Mouse (Mus musculus) liver, adult (tissue): ENCODE data around the gene Doc2a.

Experiments used
- GATA4 ChIP-seq: IDR thresholded peaks from 2 replicates; pipeline ENCODE4 v1.6.1; 2014; ENCODE audit warnings: mild to moderate bottlenecking, low read length; ENCODE audit not compliant: insufficient replicate concordance

The Doc2a gene

GRCm38 (mm10) chr7:126851192-126851591, 4.0 kb downstream of the Doc2a start:
- TF ChIP-seq GATA4 = no peak

- TF ChIP-seq GATA4 = no peak
Observed at GRCm38 (mm10) chr7:126853454-126853853, 6.2 kb downstream of the Doc2a start.

- TF ChIP-seq GATA4 = no peak
Observed at GRCm38 (mm10) chr7:126855641-126856040, 8.4 kb downstream of the Doc2a start.

GRCm38 (mm10) chr7:126856741-126857420, 9.7 kb downstream of the Doc2a start:
- no peak for TF ChIP-seq GATA4

DNA sequence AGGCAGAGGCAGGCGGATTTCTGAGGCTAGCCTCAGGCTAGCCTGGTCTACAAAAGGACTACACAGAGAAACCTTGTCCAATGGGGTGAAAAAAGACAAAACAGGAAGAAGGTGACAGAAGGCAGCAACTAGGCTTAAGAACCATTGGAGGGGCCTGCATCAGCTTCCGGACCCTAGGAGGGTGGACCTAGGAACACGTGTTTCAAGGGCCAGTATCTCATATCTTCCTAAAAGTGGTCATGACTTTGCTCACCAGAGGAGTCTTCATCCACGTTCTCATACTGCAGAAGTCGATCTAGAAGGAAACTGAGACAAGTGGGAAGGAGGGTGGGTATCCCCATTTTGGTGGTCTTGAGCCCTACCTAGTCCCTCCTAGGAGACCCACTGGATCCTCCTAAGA, 13.8 kb downstream of the Doc2a start:
- TF ChIP-seq GATA4 = no peak

GRCm38 (mm10) chr7:126861429-126862130, 14.4 kb downstream of the Doc2a start, which contains the start of gene Hirip3:
Gene Hirip3 (plus strand): TSS chr7:126861972.
- peak; percentile 50; the same call in 1 of the 2 replicates for TF ChIP-seq GATA4

GRCm38 (mm10) chr7:126862147-126862784, 15.1 kb downstream of the Doc2a start, which contains the start of gene Ino80e:
Gene Ino80e (minus strand): TSS chr7:126862377.
- no peak for TF ChIP-seq GATA4

DNA sequence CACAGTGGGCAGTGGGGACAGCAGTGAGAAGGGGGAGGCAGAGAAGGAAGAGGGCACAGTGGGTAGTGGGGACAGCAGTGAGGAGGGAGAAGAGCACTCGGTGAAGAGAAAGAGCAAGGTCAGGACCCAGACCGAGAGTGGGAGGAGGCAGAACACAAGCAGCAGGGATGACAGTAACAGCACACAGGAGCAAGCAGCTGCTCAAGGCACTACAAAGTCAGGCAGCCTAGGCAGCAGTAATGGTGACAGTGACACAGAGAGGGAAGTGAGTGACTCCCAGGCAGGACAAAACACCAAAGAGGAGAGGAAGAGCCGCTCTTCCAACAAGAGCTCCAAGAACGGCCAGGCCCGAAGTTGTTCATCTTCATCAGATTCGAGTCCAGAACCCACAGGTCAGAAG, 16.6 kb downstream of the Doc2a start:
- TF ChIP-seq GATA4 = no peak

GRCm38 (mm10) chr7:126867534-126867933, 20.3 kb downstream of the Doc2a start:
- no peak for TF ChIP-seq GATA4

DNA sequence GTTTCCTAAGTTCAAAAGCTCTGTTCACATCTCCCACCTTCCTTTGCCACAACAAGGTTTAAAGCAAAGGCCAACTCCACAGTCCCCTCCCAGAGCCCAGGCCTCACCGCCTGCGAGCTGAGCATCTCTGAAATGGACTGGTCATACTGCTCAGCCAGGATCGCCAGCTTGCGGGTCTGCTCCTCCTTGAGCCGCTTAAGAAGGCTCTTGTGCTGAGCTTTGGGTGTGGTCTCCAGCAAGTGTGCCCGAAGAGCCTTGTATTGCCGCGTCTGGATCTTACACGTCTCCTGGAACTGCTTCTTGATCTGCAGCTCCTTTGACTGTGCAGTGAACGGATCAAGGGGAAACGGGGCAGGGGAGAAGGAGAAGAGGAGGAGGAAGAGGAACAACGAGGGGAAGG, 20.8 kb downstream of the Doc2a start:
- no peak for TF ChIP-seq GATA4

- TF ChIP-seq GATA4 = no peak
Observed at GRCm38 (mm10) chr7:126869780-126870519, 22.7 kb downstream of the Doc2a start.

- TF ChIP-seq GATA4 = no peak
Observed at GRCm38 (mm10) chr7:126870520-126870891, 23.3 kb downstream of the Doc2a start.

GRCm38 (mm10) chr7:126877239-126877638, 30.0 kb downstream of the Doc2a start:
- TF ChIP-seq GATA4 = no peak

DNA sequence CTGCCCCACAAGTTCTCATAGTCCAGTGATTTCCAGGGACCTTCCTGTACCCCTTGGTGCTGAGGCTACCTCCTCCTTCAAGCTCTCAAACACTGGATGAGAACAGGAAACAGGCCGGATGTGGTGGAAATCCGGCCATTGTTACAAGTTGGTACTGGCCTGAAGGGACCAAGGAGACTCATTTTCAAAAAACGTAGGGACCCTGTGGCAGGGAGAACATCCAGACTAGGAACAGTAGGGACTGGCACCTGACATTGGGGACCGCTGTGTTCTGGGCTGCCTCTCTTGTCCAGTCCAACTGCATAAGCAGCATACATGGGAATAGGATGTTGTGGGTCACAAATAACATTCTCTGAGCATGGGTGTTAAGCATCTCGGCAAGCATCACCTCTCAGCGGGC, 33.8 kb downstream of the Doc2a start:
- no peak; the same call in 1 of the 2 replicates for TF ChIP-seq GATA4

GRCm38 (mm10) chr7:126883731-126884181, 36.5 kb downstream of the Doc2a start:
- TF ChIP-seq GATA4 = no peak
